Mouse (Mus musculus) megakaryocyte, embryonic 14.5 days (primary cell): ENCODE measurements around the gene Rapgef5. TPM values are rescaled to one million over a fixed set of nuclear protein-coding genes. Genes with fewer than 3 reads are reported as not detected.
"Not testable (repeated sequence)": the region's sequence is repeated elsewhere in the genome, so short reads cannot be mapped to it uniquely, and the experiment has no call there.

Experiments used
- H3K27me3 ChIP-seq: replicated peaks from 2 replicates; pipeline ENCODE3; 2012; ENCODE audit warnings: inconsistent platforms
- H3K36me3 ChIP-seq: replicated peaks from 2 replicates; pipeline ENCODE3; 2012; ENCODE audit warnings: low read length, inconsistent platforms, mixed read lengths
- H3K4me1 ChIP-seq: 2 replicates; pipeline ENCODE4 v1.6.1; 2012; ENCODE audit warnings: inconsistent platforms
- H3K4me3 ChIP-seq: replicated peaks from 2 replicates; pipeline ENCODE3; 2012; ENCODE audit warnings: moderate library complexity, mild to moderate bottlenecking, inconsistent platforms
- H3K9me3 ChIP-seq: 2 replicates; pipeline ENCODE4 v1.6.1; 2012; ENCODE audit warnings: inconsistent platforms
- FLI1 ChIP-seq: IDR thresholded peaks from 2 replicates; pipeline ENCODE4 v1.6.1; 2012; ENCODE audit warnings: low read length, inconsistent platforms, mixed read lengths
- GATA1 ChIP-seq: IDR thresholded peaks from 3 replicates; pipeline ENCODE4 v1.6.1; 2012; ENCODE audit warnings: mixed read lengths, low read length, inconsistent platforms, borderline replicate concordance
- polyA plus RNA-seq: library from polyadenylated mRNA; stranded (reverse); fragments of >175 nt; gene quantifications from 2 replicates; pipeline ENCODE4 v1.2.3, GENCODE M21; 2012; ENCODE audit warnings: low replicate concordance; ENCODE audit not compliant: insufficient read depth

Rapgef5 gene
- polyA plus RNA-seq, 1 experiment: not detected

GRCm38 (mm10) chr12:117772638-117773037 is 256.4 kb downstream of the Rapgef5 start:
- Histone ChIP-seq H3K4me3 (no peak overlapping the region), H3K4me1 (no peaks in the 10 kb centered on the region), H3K36me3 (no peaks in the 10 kb centered on the region), H3K27me3 (peaks cover 9% of the 10 kb centered on the region), H3K9me3 (no peaks in the 10 kb centered on the region)
- TF ChIP-seq GATA1 (no peak), FLI1 (no peak)

DNA sequence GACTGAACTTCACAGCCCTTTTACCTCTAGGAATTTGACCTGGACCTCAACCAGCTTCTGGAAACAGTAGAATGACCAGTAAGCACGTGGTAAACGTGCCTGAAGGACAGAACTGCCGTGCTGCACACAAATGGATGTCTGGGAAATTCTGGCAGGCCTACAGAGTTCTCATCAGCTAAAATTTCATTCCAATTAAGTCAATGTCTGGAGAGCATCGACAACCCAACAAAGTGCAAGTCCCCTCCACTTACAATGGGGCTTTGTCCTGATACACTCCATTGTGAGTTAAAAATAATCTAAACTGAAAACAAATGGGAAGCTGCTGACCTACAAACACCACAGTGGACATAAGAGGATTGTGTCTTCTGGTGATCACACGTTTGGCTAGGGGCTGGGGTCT is 260.6 kb downstream of the Rapgef5 start:
- no peak overlapping the region for H3K4me3 ChIP-seq
- TF ChIP-seq GATA1 (no peak), FLI1 (no peak)
- no peaks in the 10 kb centered on the region for H3K4me1 ChIP-seq
- no peaks in the 10 kb centered on the region for H3K27me3 ChIP-seq
- no peaks in the 10 kb centered on the region for H3K36me3 ChIP-seq
- H3K9me3 ChIP-seq: no peaks in the 10 kb centered on the region

DNA sequence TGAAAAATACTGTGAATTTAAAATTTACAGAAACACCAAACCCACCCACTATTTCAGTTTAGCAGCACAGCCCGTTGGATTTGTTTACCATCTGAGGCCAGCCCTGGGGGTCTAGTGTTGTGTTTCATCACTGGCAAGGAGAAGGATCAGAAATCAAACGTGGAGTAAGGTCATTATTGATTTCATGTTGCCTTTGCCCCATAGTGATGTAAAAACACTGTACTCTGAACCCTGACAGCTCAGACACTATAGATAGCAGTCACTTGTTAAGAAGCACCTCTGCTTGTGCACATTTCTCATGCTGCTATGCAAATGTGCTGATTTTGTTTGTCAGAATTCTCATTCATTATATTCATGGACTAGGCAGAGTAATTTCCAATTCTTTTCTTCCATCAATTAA is 265.1 kb downstream of the Rapgef5 start:
- Histone ChIP-seq H3K4me3 (no peak overlapping the region), H3K4me1 (no peaks in the 10 kb centered on the region), H3K27me3 (no peaks in the 10 kb centered on the region), H3K9me3 (no peaks in the 10 kb centered on the region), H3K36me3 (no peaks in the 10 kb centered on the region)
- TF ChIP-seq GATA1 (no peak), FLI1 (no peak)

DNA sequence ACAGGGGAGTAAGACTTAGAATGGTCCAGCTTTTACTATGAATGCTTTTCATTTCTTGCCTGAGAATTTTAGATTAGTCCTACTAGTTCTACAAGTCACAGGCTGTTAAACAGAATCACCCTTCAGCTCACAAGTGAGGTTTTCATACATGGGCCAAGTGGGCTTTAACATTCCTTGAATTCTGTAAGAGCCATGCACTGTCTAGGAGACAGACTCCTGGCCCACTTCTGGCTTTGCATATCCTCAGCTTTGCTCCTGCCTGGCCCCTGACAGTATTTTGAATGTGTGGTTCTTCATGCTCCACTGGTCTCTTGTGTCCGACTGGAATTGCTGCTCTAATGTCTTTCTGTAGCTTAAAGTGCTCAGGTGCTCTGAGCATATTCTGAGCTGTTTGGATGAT is 267.1 kb downstream of the Rapgef5 start:
- Histone ChIP-seq H3K27me3 (peaks cover 8% of the 10 kb centered on the region), H3K9me3 (no peaks in the 10 kb centered on the region), H3K4me1 (no peaks in the 10 kb centered on the region), H3K36me3 (no peaks in the 10 kb centered on the region), H3K4me3 (no peak overlapping the region)
- TF ChIP-seq GATA1: no peak
- TF ChIP-seq FLI1: no peak

DNA sequence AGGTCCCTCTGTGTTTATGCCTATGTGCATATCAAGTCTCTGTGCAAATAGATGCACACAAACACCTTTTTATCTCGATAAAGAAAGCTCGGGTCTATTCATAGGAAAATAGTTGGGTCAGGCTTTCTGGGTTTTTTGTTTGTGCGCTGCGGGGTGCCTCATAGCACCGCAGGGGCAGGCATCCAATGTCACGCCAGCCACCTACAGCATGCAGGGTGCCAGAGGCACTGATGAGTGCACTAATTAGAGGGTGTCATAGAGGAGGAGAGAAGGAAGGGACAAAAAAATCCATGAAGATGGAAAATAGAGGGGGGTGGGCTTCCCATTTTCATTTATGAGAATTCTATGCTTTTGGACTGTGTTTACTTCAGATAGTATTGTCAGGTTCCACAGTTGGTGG is 270.3 kb downstream of the Rapgef5 start:
- TF ChIP-seq FLI1: no peak
- TF ChIP-seq GATA1: no peak
- Histone ChIP-seq H3K4me3 (no peak overlapping the region), H3K36me3 (no peaks in the 10 kb centered on the region), H3K27me3 (peaks cover 10% of the 10 kb centered on the region), H3K4me1 (no peaks in the 10 kb centered on the region), H3K9me3 (no peaks in the 10 kb centered on the region)

- Histone ChIP-seq H3K4me1 (no peaks in the 10 kb centered on the region), H3K4me3 (no peak overlapping the region), H3K27me3 (peaks cover 14% of the 10 kb centered on the region), H3K9me3 (no peaks in the 10 kb centered on the region), H3K36me3 (no peaks in the 10 kb centered on the region)
- no peak for TF ChIP-seq GATA1
- TF ChIP-seq FLI1: no peak
Observed at GRCm38 (mm10) chr12:117788513-117789011, 272.3 kb downstream of the Rapgef5 start.

- peaks cover 14% of the 10 kb centered on the region for H3K27me3 ChIP-seq
- TF ChIP-seq FLI1 (no peak), GATA1 (no peak)
- no peaks in the 10 kb centered on the region for H3K9me3 ChIP-seq
- no peaks in the 10 kb centered on the region for H3K4me1 ChIP-seq
- no peak overlapping the region for H3K4me3 ChIP-seq
- H3K36me3 ChIP-seq: no peaks in the 10 kb centered on the region
Observed at GRCm38 (mm10) chr12:117789017-117789416, 272.7 kb downstream of the Rapgef5 start.

DNA sequence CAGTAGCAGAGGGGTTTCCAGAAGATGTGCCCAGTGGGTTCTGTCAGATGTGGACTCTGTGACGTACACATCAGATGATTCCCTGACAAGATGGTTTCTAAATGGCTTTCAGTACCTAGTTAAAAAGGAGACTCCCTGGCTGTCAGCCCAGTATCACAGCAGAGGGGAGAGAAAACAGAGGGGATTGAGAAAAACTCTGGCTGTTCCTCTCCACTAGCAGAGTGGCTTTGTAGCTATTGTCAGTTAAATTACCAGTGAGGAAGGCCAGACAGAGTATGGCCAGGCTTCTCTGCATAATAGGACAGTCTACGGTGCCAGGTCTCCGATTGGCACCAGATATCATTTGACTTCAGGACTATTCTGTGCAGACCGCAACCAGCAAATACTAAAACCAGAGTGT is 279.0 kb downstream of the Rapgef5 start:
- TF ChIP-seq FLI1: no peak
- TF ChIP-seq GATA1: no peak
- H3K4me1 ChIP-seq: no peaks in the 10 kb centered on the region
- H3K4me3 ChIP-seq: no peak overlapping the region
- peaks cover 9% of the 10 kb centered on the region for H3K27me3 ChIP-seq
- no peaks in the 10 kb centered on the region for H3K36me3 ChIP-seq
- no peaks in the 10 kb centered on the region for H3K9me3 ChIP-seq

- not testable (repeated sequence) for H3K36me3 ChIP-seq, H3K9me3 ChIP-seq, H3K4me1 ChIP-seq, H3K4me3 ChIP-seq
- peaks cover 27% of the 10 kb centered on the region for H3K27me3 ChIP-seq
Observed at GRCm38 (mm10) chr12:117803989-117804388, 287.7 kb downstream of the Rapgef5 start, which contains the start of gene Cdca7l. Gene Cdca7l (plus strand): TSS chr12:117804289.

DNA sequence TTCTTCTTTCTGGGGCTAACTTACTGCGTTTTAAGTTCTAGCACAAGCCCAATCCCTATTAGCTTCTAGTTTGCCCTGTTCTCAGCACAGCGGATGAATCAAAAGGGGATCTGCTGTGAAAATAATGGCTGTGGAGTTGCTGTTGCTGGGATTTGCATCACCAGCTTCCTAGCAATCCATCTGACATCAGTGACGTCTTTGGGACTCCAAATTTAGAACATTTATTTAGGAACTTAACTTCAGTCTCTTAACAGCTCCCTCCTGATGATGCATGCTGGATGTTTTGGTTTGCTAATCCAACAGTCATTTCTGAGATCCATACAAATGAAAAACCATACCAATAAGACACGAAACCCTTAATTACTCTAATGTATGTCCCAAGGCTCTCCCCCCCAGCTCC is 289.3 kb downstream of the Rapgef5 start:
- Histone ChIP-seq H3K36me3 (no peaks in the 10 kb centered on the region), H3K27me3 (peaks cover 32% of the 10 kb centered on the region), H3K4me3 (no peak overlapping the region), H3K9me3 (peaks cover 7% of the 10 kb centered on the region), H3K4me1 (peaks cover 13% of the 10 kb centered on the region)
- TF ChIP-seq GATA1 (no peak), FLI1 (no peak)

GRCm38 (mm10) chr12:117806007-117806451 is 289.8 kb downstream of the Rapgef5 start:
- peaks cover 7% of the 10 kb centered on the region for H3K9me3 ChIP-seq
- H3K4me1 ChIP-seq: peaks cover 16% of the 10 kb centered on the region
- TF ChIP-seq FLI1: no peak
- TF ChIP-seq GATA1: no peak
- no peak overlapping the region for H3K4me3 ChIP-seq
- H3K36me3 ChIP-seq: no peaks in the 10 kb centered on the region
- H3K27me3 ChIP-seq: peaks cover 32% of the 10 kb centered on the region
